Mouse (Mus musculus) midbrain, embryonic 12.5 days (tissue): Measurements from ENCODE around the gene Ubash3a. TPM values are rescaled to one million over a fixed set of nuclear protein-coding genes. Genes with fewer than 3 reads are reported as not detected.
A peak's percentile ranks its signal among the peaks of the same experiment; 100 is the strongest.

Source experiments
- ATAC-seq: fragments of 200-750 bp; cut with Nextera tagmentation; 2 replicates; pipeline ENCODE4 v1.8.0; 2017; ENCODE audit warnings: low read depth, moderate TSS enrichment, moderate library complexity; ENCODE audit not compliant: low FRiP score
- H3K27ac ChIP-seq: fragments of 300-500 bp; sonication (generic); replicated peaks from 2 replicates; pipeline ENCODE4 v1.5.1; 2016; ENCODE audit warnings: mild to moderate bottlenecking
- H3K27me3 ChIP-seq: fragments of 300-500 bp; sonication (generic); 2 replicates; pipeline ENCODE4 v1.6.1; 2016; ENCODE audit warnings: mild to moderate bottlenecking
- H3K36me3 ChIP-seq: fragments of 300-500 bp; sonication (generic); 2 replicates; pipeline ENCODE4 v1.6.1; 2016
- H3K4me1 ChIP-seq: fragments of 300-500 bp; sonication (generic); 2 replicates; pipeline ENCODE4 v1.6.1; 2016
- H3K4me2 ChIP-seq: fragments of 300-500 bp; sonication (generic); replicated peaks from 2 replicates; pipeline ENCODE4 v1.6.1; 2016; ENCODE audit warnings: mild to moderate bottlenecking, moderate library complexity
- H3K4me3 ChIP-seq: fragments of 300-500 bp; sonication (generic); 2 replicates; pipeline ENCODE4 v1.5.1; 2016; ENCODE audit warnings: mild to moderate bottlenecking
- H3K9ac ChIP-seq: fragments of 300-500 bp; sonication (generic); replicated peaks from 2 replicates; pipeline ENCODE4 v1.6.1; 2016; ENCODE audit warnings: mild to moderate bottlenecking, moderate library complexity
- H3K9me3 ChIP-seq: fragments of 300-500 bp; sonication (generic); 2 replicates; pipeline ENCODE4 v1.6.1; 2016; ENCODE audit warnings: mild to moderate bottlenecking
- WGBS: fragments of 180-500 bp; shearing (Covaris S2); methylation state at CpG from one replicate; pipeline ENCODE4 v1.1.7; 2016; 5-methylcytosine and 5-hydroxymethylcytosine counted together
- polyA plus RNA-seq: library from polyadenylated mRNA; unstranded; fragments of >200 nt; fragmentation: Nextera tagmentation; extraction: Ambion mirVana; gene quantifications from 2 replicates; pipeline ENCODE4 v1.2.1, GENCODE M21; 2016

The Ubash3a gene
- polyA plus RNA-seq, 1 experiment from 2014 or later, result 0.09 TPM

- H3K4me3 ChIP-seq, result no peak overlapping the region
- no peak overlapping the region for H3K27ac ChIP-seq
- H3K9ac ChIP-seq, result no peak overlapping the region
- ATAC-seq, result no peak
- H3K4me1 ChIP-seq, result no peaks in the 10 kb centered on the region
- no peak overlapping the region for H3K4me2 ChIP-seq
- H3K27me3 ChIP-seq, result no peaks in the 10 kb centered on the region; the same call in 1 of the 2 replicates
- H3K36me3 ChIP-seq, result no peaks in the 10 kb centered on the region
- H3K9me3 ChIP-seq, result no peaks in the 10 kb centered on the region
- 76% methylated on average over 7 of the region's 7 CpGs for WGBS
These were observed 16.2 kb downstream of the Ubash3a start for GRCm38 (mm10) chr17:31223835-31224234.

GRCm38 (mm10) chr17:31224591-31224990 lies 16.9 kb downstream of the Ubash3a start:
- 92% methylated on average over 8 of the region's 8 CpGs for WGBS
- no peak overlapping the region for H3K9ac ChIP-seq
- H3K4me2 ChIP-seq, result no peak overlapping the region
- H3K4me3 ChIP-seq, result no peak overlapping the region
- ATAC-seq, result no peak
- H3K27ac ChIP-seq, result no peak overlapping the region
- no peaks in the 10 kb centered on the region for H3K36me3 ChIP-seq
- no peaks in the 10 kb centered on the region for H3K4me1 ChIP-seq
- no peaks in the 10 kb centered on the region for H3K9me3 ChIP-seq
- H3K27me3 ChIP-seq, result no peaks in the 10 kb centered on the region; the same call in 1 of the 2 replicates

GRCm38 (mm10) chr17:31226368-31226767 lies 18.7 kb downstream of the Ubash3a start:
- H3K27me3 ChIP-seq, result no peaks in the 10 kb centered on the region; the same call in 1 of the 2 replicates
- 74% methylated on average over 3 of the region's 3 CpGs for WGBS
- H3K9me3 ChIP-seq, result no peaks in the 10 kb centered on the region

GRCm38 (mm10) chr17:31226931-31227330 lies 19.3 kb downstream of the Ubash3a start:
- no peak for ATAC-seq
- Histone ChIP-seq H3K27me3 (no peaks in the 10 kb centered on the region; the same call in 1 of the 2 replicates), H3K36me3 (no peaks in the 10 kb centered on the region), H3K9me3 (no peaks in the 10 kb centered on the region), H3K4me3 (no peak overlapping the region), H3K27ac (no peak overlapping the region), H3K4me1 (no peaks in the 10 kb centered on the region), H3K4me2 (no peak overlapping the region), H3K9ac (no peak overlapping the region)
- WGBS, result 83% methylated on average over 7 of the region's 7 CpGs

More at GRCm38 (mm10) chr17:31226368-31226767, 18.7 kb downstream of the Ubash3a start:
- H3K4me1 ChIP-seq, result no peaks in the 10 kb centered on the region
- no peak overlapping the region for H3K4me3 ChIP-seq
- H3K36me3 ChIP-seq, result no peaks in the 10 kb centered on the region
- no peak overlapping the region for H3K4me2 ChIP-seq
- no peak overlapping the region for H3K27ac ChIP-seq
- no peak overlapping the region for H3K9ac ChIP-seq
- ATAC-seq, result no peak

- H3K27ac ChIP-seq, result no peak overlapping the region
- H3K4me2 ChIP-seq, result no peak overlapping the region
These were observed 24.1 kb downstream of the Ubash3a start for GRCm38 (mm10) chr17:31231780-31232179.

GRCm38 (mm10) chr17:31232251-31233010 lies 24.8 kb downstream of the Ubash3a start:
- Histone ChIP-seq H3K9ac (no peak overlapping the region), H3K36me3 (no peaks in the 10 kb centered on the region), H3K4me2 (no peak overlapping the region), H3K4me3 (no peak overlapping the region), H3K9me3 (no peaks in the 10 kb centered on the region), H3K27me3 (no peaks in the 10 kb centered on the region; the same call in 1 of the 2 replicates), H3K27ac (no peak overlapping the region), H3K4me1 (peaks cover 3% of the 10 kb centered on the region; the same call in 1 of the 2 replicates)
- ATAC-seq, result no peak
- WGBS, result 42% methylated on average over 8 of the region's 8 CpGs

More at GRCm38 (mm10) chr17:31231780-31232179, 24.1 kb downstream of the Ubash3a start:
- Histone ChIP-seq H3K36me3 (no peaks in the 10 kb centered on the region), H3K4me3 (no peak overlapping the region), H3K27me3 (no peaks in the 10 kb centered on the region; the same call in 1 of the 2 replicates), H3K4me1 (peaks cover 3% of the 10 kb centered on the region; the same call in 1 of the 2 replicates), H3K9ac (no peak overlapping the region), H3K9me3 (no peaks in the 10 kb centered on the region)
- 44% methylated on average over 6 of the region's 6 CpGs for WGBS
- ATAC-seq, result no peak

GRCm38 (mm10) chr17:31235915-31236314 lies 28.2 kb downstream of the Ubash3a start:
- no peak overlapping the region for H3K4me2 ChIP-seq
- ATAC-seq, result no peak
- no peak overlapping the region for H3K9ac ChIP-seq
- H3K27me3 ChIP-seq, result no peaks in the 10 kb centered on the region
- 91% methylated on average over 1 of the region's 1 CpGs for WGBS
- no peaks in the 10 kb centered on the region for H3K36me3 ChIP-seq
- H3K27ac ChIP-seq, result no peak overlapping the region
- no peaks in the 10 kb centered on the region for H3K9me3 ChIP-seq
- H3K4me3 ChIP-seq, result no peak overlapping the region
- H3K4me1 ChIP-seq, result peaks cover 3% of the 10 kb centered on the region; the same call in 1 of the 2 replicates

GRCm38 (mm10) chr17:31238234-31239020 lies 30.8 kb downstream of the Ubash3a start:
- Histone ChIP-seq H3K4me2 (no peak overlapping the region), H3K4me3 (no peak overlapping the region), H3K9ac (no peak overlapping the region), H3K4me1 (no peaks in the 10 kb centered on the region), H3K9me3 (no peaks in the 10 kb centered on the region), H3K27ac (no peak overlapping the region), H3K36me3 (no peaks in the 10 kb centered on the region), H3K27me3 (no peaks in the 10 kb centered on the region)
- no peak for ATAC-seq
- WGBS, result 85% methylated on average over 7 of the region's 7 CpGs

- Histone ChIP-seq H3K27me3 (no peaks in the 10 kb centered on the region), H3K4me2 (no peak overlapping the region), H3K9me3 (no peaks in the 10 kb centered on the region), H3K9ac (no peak overlapping the region), H3K27ac (no peak overlapping the region), H3K4me1 (no peaks in the 10 kb centered on the region), H3K36me3 (no peaks in the 10 kb centered on the region), H3K4me3 (no peak overlapping the region)
- no peak for ATAC-seq
- 83% methylated on average over 8 of the region's 8 CpGs for WGBS
These were observed 33.5 kb downstream of the Ubash3a start for GRCm38 (mm10) chr17:31241156-31241555.

GRCm38 (mm10) chr17:31242764-31243163 lies 35.1 kb downstream of the Ubash3a start:
- Histone ChIP-seq H3K4me3 (no peak overlapping the region), H3K27ac (no peak overlapping the region), H3K36me3 (no peaks in the 10 kb centered on the region), H3K9ac (0 out of 2 replicates have a peak overlapping the region, but pooled peaks have one; percentile 4), H3K27me3 (no peaks in the 10 kb centered on the region), H3K4me2 (no peak overlapping the region), H3K9me3 (no peaks in the 10 kb centered on the region), H3K4me1 (no peaks in the 10 kb centered on the region)
- ATAC-seq, result no peak
- 0% methylated on average over 1 of the region's 1 CpGs for WGBS

GRCm38 (mm10) chr17:31245321-31245720 lies 37.6 kb downstream of the Ubash3a start:
- no peak overlapping the region for H3K27ac ChIP-seq
- H3K4me3 ChIP-seq, result no peak overlapping the region
- WGBS, result 86% methylated on average over 5 of the region's 5 CpGs
- H3K4me1 ChIP-seq, result no peaks in the 10 kb centered on the region
- no peaks in the 10 kb centered on the region for H3K9me3 ChIP-seq
- H3K27me3 ChIP-seq, result no peaks in the 10 kb centered on the region
- no peak for ATAC-seq
- no peaks in the 10 kb centered on the region for H3K36me3 ChIP-seq
- H3K9ac ChIP-seq, result no peak overlapping the region
- no peak overlapping the region for H3K4me2 ChIP-seq

GRCm38 (mm10) chr17:31247144-31247543 lies 39.5 kb downstream of the Ubash3a start:
- Histone ChIP-seq H3K27ac (no peak overlapping the region), H3K4me2 (no peak overlapping the region), H3K9ac (no peak overlapping the region), H3K4me1 (no peaks in the 10 kb centered on the region), H3K27me3 (no peaks in the 10 kb centered on the region), H3K9me3 (no peaks in the 10 kb centered on the region), H3K36me3 (no peaks in the 10 kb centered on the region), H3K4me3 (no peak overlapping the region)
- WGBS, result 40% methylated on average over 5 of the region's 5 CpGs
- ATAC-seq, result no peak
